12 mouse cellular contexts compared by ENCODE assay signal in genomic region chr12:118661575-118661974, GRCm38 (mm10).
A peak's percentile ranks its signal among the peaks of the same experiment; 100 is the strongest.
DNase-seq lines count a peak whose midpoint lies in the region; ATAC-seq lines count a peak whose summit lies in the region.
"Had no signal": no experiment of that assay in that cellular context is flagged by ENCODE, and none has a peak within 500 bp of the region (broad histone marks: within the 10 kb centered on the region; RNA-seq: fewer than 3 reads in every experiment).

No protein-coding gene starts in this region.

- H3K4me2 ChIP-seq in hindbrain, embryonic 12.5 days (replicated peaks): peak overlapping the region; percentile 26
- H3K4me2 ChIP-seq in midbrain, embryonic 15.5 days: peak overlapping the region; percentile 9; the same call in 1 of the 2 replicates
- H3K4me2 ChIP-seq: lung, embryonic 15.5 days had no signal

- no peak overlapping the region for H3K27ac ChIP-seq in embryonic facial prominence, embryonic 10.5 days (replicated peaks)
- no peak overlapping the region for H3K27ac ChIP-seq in hindbrain, embryonic 12.5 days
- no peak overlapping the region for H3K27ac ChIP-seq in midbrain, embryonic 15.5 days
- H3K27ac ChIP-seq: left cerebral cortex, adult 2 months; lung, embryonic 15.5 days had no signal

- WGBS in embryonic facial prominence, embryonic 10.5 days: 16% methylated on average over 9 of the region's 9 CpGs
- WGBS in hindbrain, embryonic 12.5 days: 9% methylated on average over 9 of the region's 9 CpGs
- 6% methylated on average over 9 of the region's 9 CpGs for WGBS in midbrain, embryonic 15.5 days

- peak; percentile 52 for DNase-seq in NIH3T3 (ENCODE audit: low read depth)
- DNase-seq in embryonic facial prominence, embryonic 10.5 days (ENCODE audit: low spot score): peak; percentile 14
- DNase-seq in thymus, postnatal 25 days: no peak
- no peak for DNase-seq in kidney, postnatal 14 days
- no peak for DNase-seq in layer of hippocampus, adult 8-10 months (ENCODE audit: low spot score in 2 of 2)
- DNase-seq: adrenal gland, postnatal 14 days; kidney, adult 8-10 months had no signal

- ATAC-seq in hindbrain, embryonic 12.5 days (ENCODE audit: low FRiP score): peak; percentile 77
- peak; percentile 70; the same call in 1 of the 2 replicates for ATAC-seq in midbrain, embryonic 15.5 days (replicated peaks)

- no peak overlapping the region for H3K4me3 ChIP-seq in embryonic facial prominence, embryonic 10.5 days
- no peak overlapping the region for H3K4me3 ChIP-seq in hindbrain, embryonic 12.5 days
- H3K4me3 ChIP-seq in midbrain, embryonic 15.5 days: no peak overlapping the region
- H3K4me3 ChIP-seq: left cerebral cortex, adult 2 months; lung, embryonic 15.5 days had no signal

- no peak overlapping the region for H3K9ac ChIP-seq in hindbrain, embryonic 12.5 days
- no peak overlapping the region for H3K9ac ChIP-seq in midbrain, embryonic 15.5 days
- H3K9ac ChIP-seq: lung, embryonic 15.5 days had no signal

- H3K36me3 ChIP-seq in embryonic facial prominence, embryonic 10.5 days (replicated peaks): no peaks in the 10 kb centered on the region
- H3K36me3 ChIP-seq in hindbrain, embryonic 12.5 days: no peaks in the 10 kb centered on the region
- no peaks in the 10 kb centered on the region for H3K36me3 ChIP-seq in midbrain, embryonic 15.5 days (replicated peaks)
- H3K36me3 ChIP-seq: heart, embryonic 12.5 days; lung, embryonic 15.5 days had no signal

- peaks cover 77% of the 10 kb centered on the region for H3K27me3 ChIP-seq in embryonic facial prominence, embryonic 10.5 days (replicated peaks; ENCODE audit: low read depth, poor library complexity, severe bottlenecking)
- peaks cover 69% of the 10 kb centered on the region for H3K27me3 ChIP-seq in hindbrain, embryonic 12.5 days
- peaks cover 41% of the 10 kb centered on the region for H3K27me3 ChIP-seq in midbrain, embryonic 15.5 days (replicated peaks)

- peaks cover 23% of the 10 kb centered on the region for H3K4me1 ChIP-seq in embryonic facial prominence, embryonic 10.5 days
- peaks cover 16% of the 10 kb centered on the region; the same call in 1 of the 2 replicates for H3K4me1 ChIP-seq in hindbrain, embryonic 12.5 days
- peaks cover 19% of the 10 kb centered on the region for H3K4me1 ChIP-seq in midbrain, embryonic 15.5 days
- H3K4me1 ChIP-seq: heart, embryonic 12.5 days; lung, embryonic 15.5 days had no signal

- no peaks in the 10 kb centered on the region for H3K9me3 ChIP-seq in embryonic facial prominence, embryonic 10.5 days
- H3K9me3 ChIP-seq in hindbrain, embryonic 12.5 days (replicated peaks): no peaks in the 10 kb centered on the region
- no peaks in the 10 kb centered on the region for H3K9me3 ChIP-seq in midbrain, embryonic 15.5 days
- H3K9me3 ChIP-seq: heart, embryonic 12.5 days; lung, embryonic 15.5 days had no signal

Comparison
In these comparisons a context has a peak if more than half of its experiments do, and no peak if none do; other contexts are left out.
1. DNase-seq: peak in NIH3T3 (single experiment) and embryonic facial prominence, embryonic 10.5 days (single experiment); none in thymus, postnatal 25 days (single experiment), kidney, postnatal 14 days (single experiment) and layer of hippocampus, adult 8-10 months (0 of 2).